Mouse (Mus musculus) cerebral cortex, adult 2 months (tissue): ENCODE measurements around the gene Tm9sf4.

Source experiments
- WGBS: fragments of 180-500 bp; shearing (Covaris S2); methylation state at CpG from one replicate; pipeline ENCODE4 v1.1.7; 2018; 5-methylcytosine and 5-hydroxymethylcytosine counted together

Tm9sf4 gene

GRCm38 (mm10) chr2:153160133-153160532 lies 970 bp upstream of the Tm9sf4 start:
- WGBS, result 90% methylated on average over 5 of the region's 5 CpGs

GRCm38 (mm10) chr2:153161684-153162080 lies 579 bp downstream of the Tm9sf4 start:
- under 1% methylated on average over 16 of the region's 16 CpGs for WGBS

DNA sequence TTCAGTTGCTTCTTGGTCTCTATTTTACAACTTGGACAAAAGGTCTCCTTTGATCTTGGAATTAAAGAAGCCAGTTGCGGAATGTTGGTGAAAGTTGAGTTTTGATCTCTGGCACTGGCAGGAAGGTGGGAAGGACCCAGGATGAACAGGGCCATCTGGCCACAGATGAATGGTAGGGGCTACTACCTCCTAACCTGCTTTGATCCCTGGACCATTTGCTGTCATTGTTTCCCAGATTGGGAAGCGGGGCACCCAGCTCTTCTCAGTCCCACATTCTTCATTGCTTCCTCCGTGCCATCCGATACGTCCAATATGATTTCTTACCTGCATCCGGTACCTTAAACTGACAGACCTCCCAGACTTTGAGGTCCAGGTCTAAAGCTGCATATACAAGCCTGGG lies 6.0 kb downstream of the Tm9sf4 start:
- WGBS, result 87% methylated on average over 6 of the region's 6 CpGs

DNA sequence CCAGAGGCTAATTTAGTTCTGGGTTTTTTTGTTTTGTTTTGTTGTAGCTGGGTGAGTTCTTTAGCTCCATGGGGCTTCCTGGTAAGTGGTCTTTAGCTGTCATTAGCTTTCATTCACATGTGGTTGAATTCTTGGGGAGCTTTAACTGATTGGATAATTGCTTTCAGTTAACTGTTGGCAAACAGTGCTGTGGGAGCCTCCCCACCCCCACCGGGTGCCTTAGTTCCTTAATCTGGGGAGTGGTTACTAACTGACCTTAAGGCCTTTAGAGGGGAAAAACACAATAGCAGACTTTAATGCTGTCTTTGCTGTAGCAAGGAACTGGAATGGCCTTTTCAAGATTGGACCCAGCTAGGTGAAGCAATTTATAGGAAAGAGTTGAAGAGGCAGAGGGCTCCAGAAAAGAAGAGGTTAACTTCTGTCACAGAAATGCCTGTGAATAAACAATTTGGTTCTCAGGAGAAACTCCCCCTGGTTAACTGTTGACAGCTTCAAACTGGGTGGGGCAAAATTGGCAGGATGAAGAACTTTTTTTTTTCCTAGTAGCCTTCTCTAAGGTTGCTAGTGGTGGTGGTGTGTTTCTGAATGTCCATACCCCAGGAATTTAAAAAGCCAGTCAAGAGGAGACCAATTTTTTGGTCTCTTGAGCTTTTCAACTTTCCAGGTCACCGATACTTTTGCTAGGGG lies 7.2 kb downstream of the Tm9sf4 start:
- WGBS, result 41% methylated on average over 2 of the region's 2 CpGs

- WGBS, result 65% methylated on average over 9 of the region's 9 CpGs
Observed at GRCm38 (mm10) chr2:153170490-153171224, 9.6 kb downstream of the Tm9sf4 start.

- 93% methylated on average over 5 of the region's 5 CpGs for WGBS
Observed at GRCm38 (mm10) chr2:153171966-153172365, 10.9 kb downstream of the Tm9sf4 start.

DNA sequence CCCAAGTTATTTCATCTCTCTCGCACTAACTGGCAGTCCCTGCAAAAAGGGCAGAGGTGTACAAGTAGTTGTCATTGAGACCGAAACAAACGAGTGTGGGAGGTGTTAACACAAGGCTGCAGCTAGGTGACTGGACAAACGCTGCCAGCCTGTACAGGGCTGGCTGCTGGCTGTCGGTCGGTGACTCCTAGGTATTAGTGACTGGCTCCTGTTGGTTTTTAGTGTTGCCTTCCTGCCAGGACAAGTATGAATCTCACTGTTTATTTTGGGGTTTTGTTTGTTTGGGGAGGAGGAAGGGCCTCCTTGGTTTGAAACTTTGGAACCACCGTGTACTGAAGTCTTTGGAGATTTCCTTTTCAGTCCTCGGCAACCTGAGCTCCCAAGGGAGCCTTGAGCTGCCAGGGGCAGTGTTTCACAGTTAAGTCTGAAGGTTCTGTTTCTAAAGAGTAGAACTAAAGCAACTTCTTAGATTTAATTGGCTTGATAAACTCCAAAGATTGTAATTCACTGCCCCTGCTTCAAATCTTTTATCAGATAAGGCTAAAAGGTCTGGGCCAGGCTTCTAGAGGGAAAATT lies 15.0 kb downstream of the Tm9sf4 start:
- 72% methylated on average over 8 of the region's 8 CpGs for WGBS

DNA sequence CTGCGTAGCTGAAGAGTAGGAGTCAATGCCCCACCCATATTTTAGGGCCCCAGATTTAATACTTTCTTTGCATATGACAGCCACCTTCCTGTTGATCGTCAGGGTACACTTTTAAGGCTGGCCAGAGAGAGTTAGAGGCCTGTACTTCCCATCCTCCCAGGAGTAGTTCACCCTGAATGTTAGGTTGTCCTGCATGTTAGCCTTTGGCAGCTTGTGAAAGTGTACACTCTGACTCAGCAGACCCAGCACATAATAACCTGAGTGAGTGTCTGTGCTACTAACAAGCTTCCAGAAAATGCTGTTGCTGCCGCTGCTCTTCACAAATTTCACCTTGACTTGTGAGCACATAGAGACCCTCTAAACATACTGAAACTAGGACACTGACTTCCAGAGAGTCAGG lies 16.1 kb downstream of the Tm9sf4 start:
- WGBS, result 94% methylated on average over 3 of the region's 3 CpGs

- WGBS, result 74% methylated on average over 10 of the region's 10 CpGs
Observed at GRCm38 (mm10) chr2:153179126-153179860, 18.2 kb downstream of the Tm9sf4 start.

- 88% methylated on average over 3 of the region's 3 CpGs for WGBS
Observed at GRCm38 (mm10) chr2:153179961-153180360, 18.9 kb downstream of the Tm9sf4 start.

DNA sequence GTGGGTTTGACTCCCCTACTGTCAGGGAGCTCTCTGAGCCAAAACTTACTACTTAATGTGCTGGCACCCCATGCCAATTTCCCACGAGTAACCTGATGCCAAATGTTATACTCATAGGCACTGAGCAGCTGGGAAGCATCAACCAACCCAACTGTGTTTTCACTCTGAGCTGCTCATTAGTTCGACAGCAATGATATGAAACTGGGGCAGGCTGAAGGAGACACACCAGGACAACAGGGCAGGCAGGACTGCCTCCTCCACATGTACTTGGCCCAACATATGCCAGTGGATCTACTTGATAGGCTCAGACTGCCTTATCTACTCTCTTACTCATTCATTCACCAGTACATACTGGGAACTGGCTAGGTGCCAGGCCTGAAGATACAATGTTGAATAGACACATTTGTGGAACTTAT lies 25.1 kb downstream of the Tm9sf4 start:
- WGBS, result 25% methylated on average over 2 of the region's 2 CpGs

DNA sequence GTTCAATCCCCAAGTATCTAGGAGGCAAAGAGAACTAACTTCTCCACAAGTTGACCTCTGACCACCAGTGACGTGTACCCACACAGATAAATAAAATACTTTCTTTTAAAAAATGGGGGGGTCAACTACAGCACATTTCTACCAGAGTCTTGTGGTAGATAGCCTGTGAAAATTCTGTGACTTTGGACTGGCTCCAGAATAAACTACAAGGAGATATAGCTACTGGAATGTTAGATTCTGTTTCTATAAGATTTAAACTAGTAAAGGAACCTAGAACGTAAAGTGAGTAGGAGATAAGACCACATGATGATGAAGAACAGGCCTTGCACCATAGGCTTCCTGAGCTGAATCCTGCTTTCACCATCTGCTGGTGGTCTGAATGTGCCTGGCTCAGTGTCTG lies 26.7 kb downstream of the Tm9sf4 start:
- 91% methylated on average over 2 of the region's 2 CpGs for WGBS

GRCm38 (mm10) chr2:153191242-153191641 lies 30.1 kb downstream of the Tm9sf4 start:
- 49% methylated on average over 2 of the region's 2 CpGs for WGBS

- 100% methylated on average over 3 of the region's 3 CpGs for WGBS
Observed at GRCm38 (mm10) chr2:153194255-153194654, 33.2 kb downstream of the Tm9sf4 start.

- 76% methylated on average over 5 of the region's 5 CpGs for WGBS
Observed at GRCm38 (mm10) chr2:153198485-153198884, 37.4 kb downstream of the Tm9sf4 start.

DNA sequence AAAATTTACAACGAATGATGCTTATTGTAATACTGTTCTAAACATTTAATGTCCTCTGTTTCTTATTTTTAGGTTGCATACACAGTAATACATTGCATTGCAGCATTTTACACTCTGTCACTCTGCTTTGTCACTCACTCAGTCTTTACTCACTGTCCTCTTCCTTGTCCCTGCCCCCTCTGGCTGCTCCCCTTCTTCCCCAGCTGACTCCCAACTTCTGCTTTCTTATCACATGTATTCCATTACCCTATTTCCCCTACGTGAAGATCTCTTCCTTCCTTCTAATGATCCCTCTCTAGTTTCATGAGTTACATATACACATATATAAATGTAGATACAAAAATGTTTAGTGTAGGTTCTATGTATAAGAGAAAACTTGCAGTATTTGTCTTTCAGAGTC lies 38.0 kb downstream of the Tm9sf4 start:
- WGBS, result 91% methylated on average over 2 of the region's 2 CpGs

DNA sequence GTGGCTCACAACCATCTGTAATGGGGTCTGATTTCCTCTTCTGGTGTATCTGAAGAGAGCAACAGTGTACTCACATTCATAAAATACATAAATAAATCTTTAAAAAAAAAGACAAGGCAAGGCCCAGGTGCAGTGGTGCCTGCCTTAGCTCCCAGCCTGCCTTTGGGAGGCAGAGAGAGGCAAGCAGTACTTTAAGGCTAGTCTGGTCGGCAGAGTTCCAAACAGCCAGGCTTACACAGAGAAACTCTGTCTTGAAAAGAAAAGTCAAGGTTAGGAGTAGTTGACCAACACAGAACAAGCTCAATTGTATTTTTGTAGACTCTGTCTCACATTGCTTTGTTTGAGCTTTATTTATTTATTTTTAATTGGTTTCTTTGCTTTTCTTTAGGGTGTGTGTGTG lies 41.7 kb downstream of the Tm9sf4 start:
- WGBS, result 63% methylated on average over 1 of the region's 1 CpGs

DNA sequence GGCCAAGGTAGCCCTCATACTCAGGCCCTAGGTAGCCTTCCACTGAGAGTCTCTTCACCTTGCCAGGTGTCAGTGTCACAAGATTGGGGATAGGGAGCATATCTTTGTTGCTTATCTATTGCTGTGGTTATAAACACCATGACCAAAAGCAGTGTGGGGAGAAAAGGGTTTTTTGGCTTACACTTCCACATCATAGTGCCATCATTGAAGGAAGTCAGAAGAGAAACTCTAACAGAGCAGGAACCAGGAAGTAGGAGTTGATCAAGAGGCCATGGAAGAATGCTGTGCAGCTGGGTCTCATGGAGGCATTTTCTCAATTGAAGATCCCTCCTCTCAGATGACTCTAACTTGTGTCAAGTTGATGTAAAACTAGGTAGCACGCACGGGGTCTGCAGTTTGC lies 47.0 kb downstream of the Tm9sf4 start:
- 98% methylated on average over 2 of the region's 2 CpGs for WGBS

DNA sequence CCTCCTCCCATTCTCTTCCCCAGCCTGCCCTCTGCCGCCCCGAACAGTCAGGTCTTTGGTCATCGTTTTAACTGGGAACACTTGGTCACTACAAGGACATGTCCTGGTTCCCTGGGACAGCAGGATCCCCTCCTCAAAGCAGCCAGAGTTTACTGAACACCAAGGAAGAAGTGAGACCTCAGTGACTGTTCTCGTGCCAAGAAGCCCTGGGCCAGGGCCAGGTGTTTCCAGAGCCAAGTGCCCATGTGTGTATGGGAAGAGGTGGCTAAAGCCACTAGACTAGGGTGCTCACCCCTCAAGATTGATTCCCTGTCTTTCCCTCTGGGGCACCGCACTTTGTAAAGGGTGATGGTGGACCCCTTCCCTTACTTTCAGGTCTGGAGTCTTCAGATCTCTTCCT lies 48.2 kb downstream of the Tm9sf4 start:
- 72% methylated on average over 5 of the region's 5 CpGs for WGBS

- 90% methylated on average over 5 of the region's 5 CpGs for WGBS
Observed at GRCm38 (mm10) chr2:153211451-153211850, 50.3 kb downstream of the Tm9sf4 start.

DNA sequence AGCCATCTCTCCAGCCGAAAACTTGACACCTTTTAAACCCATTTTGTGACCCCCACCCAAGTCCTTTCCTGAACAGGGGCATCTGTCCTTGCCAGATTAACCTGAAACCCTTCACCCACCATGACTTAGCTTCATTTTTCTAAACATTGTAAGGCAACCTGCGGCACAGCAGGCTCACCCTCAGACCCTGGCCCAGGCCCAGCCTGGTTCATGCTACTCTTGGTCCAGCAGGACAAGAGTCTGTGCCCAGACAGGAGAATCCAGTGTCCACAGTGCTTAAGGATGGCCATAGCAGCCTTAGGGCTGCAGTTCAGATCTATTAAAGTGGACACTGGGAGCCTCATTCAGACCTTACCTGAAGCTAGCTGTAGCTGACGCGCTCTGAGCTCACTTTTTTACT lies 52.2 kb downstream of the Tm9sf4 start:
- WGBS, result 91% methylated on average over 4 of the region's 4 CpGs

- 71% methylated on average over 6 of the region's 6 CpGs for WGBS
Observed at GRCm38 (mm10) chr2:153214771-153215259, 53.7 kb downstream of the Tm9sf4 start.
